Mouse (Mus musculus) kidney, adult 8-10 months (tissue): ENCODE measurements at regions not wholly inside any gene's neighbourhood (a gene's known extent, or its start where the extent isn't known, plus 50 kb on each side); places are given as distances from the start of the nearest gene placed in this dataset.
"Not testable (repeated sequence)": the region's sequence is repeated elsewhere in the genome, so short reads cannot be mapped to it uniquely, and the experiment has no call there.

Experiments
- DNase-seq, 2 experiments: peaks; one replicate each; pipeline ENCODE4 v3.0.0; 2022

DNA sequence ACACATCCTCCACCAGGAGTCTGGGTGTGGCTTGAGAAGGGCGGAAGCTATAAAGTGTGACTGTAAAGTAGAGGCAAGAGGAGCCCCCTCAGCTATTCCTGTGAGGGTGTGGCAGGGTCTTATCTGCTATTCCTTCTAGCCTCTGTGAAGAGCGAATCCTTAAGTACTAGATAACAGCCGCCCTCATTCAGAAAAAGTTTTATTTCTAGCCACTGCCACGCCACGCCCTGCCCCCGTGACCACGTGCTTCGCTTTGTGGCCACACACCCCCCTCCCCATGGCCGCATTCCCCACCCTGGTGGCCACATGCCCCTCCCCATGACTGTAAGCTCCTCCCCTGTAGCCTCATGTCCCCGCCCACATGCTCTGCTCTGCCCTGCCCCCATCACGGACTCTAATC is 218.9 kb upstream of the A430005L14Rik start:
- no peak for DNase-seq

DNA sequence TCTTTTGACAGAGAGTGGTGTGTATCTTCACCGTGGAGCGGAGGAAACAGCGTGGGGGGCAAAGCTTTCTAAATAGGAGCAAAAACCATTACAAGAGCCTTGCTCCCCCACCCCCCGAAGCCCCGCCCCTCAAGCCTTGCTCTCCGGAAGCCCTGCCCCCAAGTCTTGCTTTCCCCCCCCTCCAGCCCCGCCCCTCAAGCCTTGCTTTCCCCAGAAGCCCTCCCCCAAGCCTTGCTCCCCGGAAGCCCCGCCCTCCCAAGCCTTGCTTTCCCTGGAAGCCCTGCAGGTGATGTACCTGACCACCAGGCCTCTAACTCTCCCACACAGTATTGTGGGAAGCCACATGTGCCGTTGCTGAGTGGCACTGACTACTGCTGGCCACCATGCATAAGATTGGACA is 214.8 kb upstream of the A430005L14Rik start:
- DNase-seq, result no peak

DNA sequence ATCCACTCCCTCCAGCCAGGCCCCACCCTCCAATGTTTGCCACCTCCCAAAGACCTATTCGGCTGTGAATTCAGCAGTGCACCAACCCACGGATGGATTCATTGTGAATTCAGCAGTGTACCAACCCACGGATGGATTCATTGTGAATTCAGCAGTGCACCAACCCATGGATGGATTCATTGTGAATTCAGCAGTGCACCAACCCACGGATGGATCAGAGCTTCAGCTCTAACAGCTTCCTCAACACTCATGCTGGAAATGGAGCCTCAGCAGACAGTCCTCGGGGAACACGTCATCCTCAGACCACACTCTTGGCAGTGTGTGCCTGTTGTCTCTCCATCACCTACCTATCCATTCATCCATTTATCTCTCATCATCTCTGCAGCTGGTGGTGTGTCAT is 204.2 kb upstream of the A430005L14Rik start:
- no peak for DNase-seq

DNA sequence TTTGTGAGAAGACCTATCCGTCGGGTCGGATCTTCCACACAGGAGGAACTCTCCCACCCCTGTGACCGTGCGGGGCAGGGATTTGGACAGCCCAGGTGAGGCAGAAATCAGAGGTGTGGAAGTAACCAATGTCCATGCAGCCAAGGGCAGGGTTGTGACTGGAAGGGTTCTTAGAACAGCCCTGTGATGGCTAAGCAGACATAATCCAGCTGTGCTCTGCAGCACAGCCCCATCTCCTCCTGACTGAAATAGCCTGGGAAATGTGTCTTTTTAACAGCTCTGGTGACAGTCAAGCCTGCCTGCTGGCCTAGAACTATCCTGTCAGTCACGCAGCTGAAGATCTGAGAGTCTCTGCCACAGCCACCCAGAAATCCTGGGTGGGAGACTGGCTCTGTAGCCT is 198.7 kb upstream of the A430005L14Rik start:
- no peak for DNase-seq

DNA sequence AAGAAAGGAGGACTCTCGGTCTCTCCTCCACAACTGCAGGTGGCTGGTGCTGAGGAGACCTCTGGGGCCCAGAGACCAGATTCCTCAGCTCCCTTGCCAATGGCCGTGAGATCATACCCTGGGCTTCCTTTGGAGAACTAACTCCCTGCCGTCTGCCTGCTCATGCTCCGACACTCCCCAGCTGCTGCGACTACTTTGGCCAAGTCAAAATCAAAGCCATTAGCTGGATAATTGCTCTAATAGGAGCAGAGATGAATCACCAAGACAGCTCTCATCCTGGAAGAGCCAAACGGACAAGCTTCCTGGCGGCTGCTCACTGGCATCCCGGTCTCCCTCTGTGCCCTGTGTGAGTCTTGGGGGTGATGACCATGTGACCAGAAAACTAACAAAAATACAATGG is 198.3 kb upstream of the A430005L14Rik start:
- DNase-seq, result no peak

DNA sequence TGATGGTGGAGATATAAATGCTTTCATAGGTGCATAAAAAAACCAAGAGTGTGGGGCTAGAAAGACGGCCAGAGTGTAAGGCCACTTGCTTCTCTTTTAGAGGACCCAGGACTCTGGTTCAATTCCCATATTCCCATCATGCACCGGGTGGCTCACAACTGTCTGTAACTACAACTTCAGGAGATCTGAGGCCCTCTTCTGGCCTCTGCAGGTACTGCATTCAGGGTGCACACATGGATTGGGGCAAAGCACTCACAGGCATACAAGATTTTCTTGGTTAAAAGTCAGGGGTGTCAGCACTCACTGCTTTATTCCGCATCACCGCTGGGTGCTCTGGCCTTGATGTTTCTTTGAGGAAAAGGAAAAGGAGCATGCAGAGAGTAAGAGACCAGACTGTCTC is 196.1 kb upstream of the A430005L14Rik start:
- DNase-seq, result no peak

DNA sequence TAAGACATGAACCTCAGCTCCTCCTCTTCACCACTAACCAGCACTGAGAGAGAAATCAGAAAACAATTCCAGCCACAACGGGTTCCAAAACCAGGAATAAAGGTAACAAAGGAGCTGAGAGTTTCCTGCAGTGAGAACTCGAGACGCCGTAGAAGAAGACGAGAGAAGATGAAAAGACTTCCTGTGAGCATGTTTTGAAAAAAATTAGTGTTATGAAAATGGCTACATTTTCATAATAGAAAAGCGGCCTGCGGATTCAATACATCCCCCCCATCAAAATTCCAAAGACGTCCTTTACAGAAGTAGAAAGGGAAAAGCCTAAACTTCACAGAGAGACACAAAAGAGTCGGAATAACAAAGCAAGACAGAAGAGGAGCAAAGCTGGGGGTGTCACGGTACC is 193.6 kb upstream of the A430005L14Rik start:
- no peak for DNase-seq

DNA sequence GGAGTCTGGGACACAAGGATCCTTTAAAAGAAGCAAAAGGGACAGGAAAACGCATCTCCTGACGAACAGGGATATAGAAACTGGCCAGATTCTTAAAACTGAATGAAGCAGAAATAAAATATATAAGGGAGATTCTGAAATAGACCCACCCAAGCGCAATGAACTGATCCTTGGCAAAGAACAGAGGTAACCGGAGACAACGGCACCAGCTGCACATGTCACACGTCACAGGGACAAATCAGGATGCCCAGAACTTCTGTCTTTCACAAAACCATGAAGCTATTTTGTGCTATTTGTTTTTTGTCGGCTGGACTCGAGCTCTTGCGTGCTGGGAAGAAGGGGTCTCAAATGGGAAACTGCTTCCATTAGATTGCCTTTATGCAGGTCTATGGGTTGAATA is 189.3 kb upstream of the A430005L14Rik start:
- DNase-seq, result no peak

DNA sequence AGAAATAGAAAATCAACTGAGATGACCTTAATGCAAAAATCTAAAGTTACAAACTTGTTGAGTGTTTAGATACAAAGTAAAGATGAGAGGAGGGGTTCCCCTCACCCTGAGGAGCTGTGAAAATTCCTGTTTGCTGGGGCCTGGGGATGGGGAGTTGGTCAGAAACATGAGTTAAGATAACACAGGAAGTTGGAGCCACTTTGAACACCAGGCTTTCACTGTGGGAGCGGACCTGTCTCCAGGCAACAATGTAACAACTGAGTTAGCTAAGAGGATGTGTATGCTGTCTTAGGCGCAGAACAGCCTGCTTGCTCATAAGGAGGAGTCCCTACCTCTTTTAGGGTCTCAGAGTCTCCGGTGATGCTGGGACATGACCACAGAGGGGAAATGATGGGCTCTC is 188.7 kb upstream of the A430005L14Rik start:
- DNase-seq, result no peak

DNA sequence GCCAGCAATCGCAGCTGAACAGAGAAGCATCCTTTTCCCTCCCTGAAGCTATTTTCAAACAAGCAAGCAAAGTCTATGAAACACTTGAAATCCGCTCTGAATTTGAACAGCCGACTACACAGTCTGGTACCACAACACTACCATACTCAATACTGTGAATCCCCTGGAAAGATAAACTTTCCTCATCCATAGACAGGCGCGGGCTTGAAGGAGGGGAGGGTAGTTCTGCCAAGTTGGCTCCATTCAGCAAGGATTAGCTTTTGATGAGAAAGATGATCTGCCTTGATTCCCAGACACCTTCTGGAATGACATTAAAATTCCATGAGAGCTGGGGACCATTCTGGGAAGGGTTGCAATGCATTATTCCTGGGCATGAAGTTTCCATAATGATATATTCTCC is 186.4 kb upstream of the A430005L14Rik start:
- DNase-seq, result no peak

DNA sequence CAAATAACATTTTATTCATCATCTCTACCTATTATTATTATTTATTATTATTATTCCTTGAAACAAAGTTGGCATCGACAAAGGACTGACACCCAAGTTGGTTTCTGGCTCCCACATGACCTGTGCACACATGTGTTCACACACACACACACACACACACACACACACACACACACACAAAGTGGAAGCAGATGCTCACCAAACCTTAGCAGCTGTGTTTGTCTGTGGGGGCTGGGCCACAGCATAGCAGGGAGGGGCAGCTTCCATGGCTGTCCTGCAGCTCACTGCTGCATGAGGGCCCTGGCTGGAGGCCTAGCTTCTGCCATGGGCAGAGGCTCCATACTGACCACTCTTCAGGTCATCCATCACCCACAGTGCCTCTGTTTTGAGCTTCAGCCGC is 176.5 kb upstream of the A430005L14Rik start:
- DNase-seq, result no peak

DNA sequence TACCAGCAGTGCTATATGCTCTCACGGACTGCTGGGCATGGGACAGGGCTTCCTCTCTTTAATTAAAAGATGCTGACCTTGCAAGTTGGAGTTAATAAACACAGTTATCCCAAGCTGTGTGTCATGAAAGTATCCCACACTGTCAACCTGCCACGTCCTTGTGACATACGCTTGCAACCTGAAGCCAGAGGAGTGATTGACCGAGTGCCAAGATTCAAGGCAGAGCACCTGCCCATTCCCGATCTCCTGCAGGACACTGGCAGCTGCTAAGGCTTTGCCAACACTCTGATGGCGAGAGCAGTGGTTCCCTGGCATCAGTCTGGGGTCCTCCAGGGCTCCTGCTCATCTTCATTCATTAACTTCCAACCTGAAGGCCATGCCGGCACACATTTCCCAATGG is 175.8 kb upstream of the A430005L14Rik start:
- DNase-seq, result no peak

DNA sequence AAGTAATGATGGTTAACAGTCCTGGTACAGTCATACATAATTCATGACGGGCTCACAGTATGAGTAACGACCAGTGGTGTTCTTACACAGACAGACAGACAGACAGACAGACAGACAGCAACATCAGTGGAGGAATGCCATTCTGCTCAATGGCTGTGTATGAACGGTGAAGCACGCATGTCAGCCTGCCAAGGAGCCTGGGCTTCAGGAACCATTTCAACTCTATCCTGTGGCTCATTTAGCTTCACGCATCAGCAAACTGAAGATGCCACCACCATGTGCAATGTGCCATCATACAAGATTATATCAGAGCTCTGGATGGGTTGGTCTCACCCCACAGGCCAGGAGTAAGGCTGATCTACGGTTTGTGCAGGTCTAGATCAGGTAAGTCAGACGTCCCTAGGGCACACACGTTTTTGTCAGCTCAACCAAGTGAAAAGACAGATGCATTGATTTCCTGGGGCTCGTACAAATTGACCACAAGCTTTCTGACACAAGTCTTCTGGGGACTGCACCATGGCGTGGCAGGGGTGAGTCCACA is 175.0 kb upstream of the A430005L14Rik start:
- DNase-seq, result no peak

DNA sequence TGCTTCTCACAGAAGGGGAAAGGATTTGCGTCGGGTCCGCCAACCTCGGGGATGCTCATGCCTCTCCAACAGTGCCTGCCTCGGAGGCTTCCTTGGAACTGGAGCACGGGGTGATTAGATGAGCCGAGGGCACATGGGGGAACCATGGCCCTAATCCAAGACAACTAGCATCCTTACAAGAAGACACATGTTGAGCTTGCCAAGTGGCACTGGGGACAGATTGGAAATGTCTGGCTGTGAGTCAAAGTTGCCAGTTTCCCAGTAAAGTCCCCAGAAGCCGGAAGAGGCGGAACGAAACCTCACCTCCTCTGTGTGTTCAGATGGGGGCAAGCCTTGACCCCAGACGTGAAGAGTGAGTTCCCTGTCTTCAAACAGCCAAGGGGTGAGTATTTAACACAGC is 172.6 kb upstream of the A430005L14Rik start:
- no peak for DNase-seq

DNA sequence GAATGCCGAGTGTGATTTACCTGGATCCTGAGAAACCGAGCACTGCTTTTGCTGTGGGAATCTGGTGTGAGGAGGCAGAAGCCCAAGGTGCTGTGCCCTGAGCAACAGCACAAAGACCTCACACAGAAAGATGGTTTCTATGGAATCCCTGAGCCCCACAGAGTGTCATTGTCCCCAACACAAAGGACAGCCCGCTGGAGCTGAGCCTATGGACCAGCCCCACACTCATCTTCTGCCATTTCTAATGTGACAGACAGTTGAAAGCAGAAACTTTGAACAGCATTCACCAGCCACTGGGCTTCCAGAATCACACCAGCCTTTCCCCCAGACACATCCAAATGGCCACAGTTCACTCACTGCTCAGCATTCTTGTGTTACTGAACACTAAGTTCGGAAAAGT is 171.5 kb upstream of the A430005L14Rik start:
- DNase-seq, result no peak

DNA sequence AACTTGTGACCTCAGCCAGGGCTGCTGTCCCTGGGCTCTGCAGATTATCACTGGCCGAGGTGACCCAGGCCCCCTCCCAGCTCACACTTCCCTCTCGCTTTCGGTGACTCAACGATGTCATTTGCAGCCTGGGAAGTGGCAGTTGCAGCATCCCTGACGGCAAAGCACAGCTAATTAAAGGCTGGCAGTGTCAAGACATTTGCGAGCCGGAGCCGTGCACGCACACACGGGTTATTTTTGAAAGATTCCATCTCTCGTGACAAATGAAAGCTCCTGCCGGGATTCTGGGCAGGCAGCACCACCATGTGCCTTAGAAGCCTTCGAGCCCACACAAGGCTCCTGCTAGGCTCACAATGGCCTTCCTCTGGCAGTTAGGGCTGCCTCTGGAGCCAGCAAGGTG is 164.7 kb upstream of the A430005L14Rik start:
- no peak for DNase-seq

DNA sequence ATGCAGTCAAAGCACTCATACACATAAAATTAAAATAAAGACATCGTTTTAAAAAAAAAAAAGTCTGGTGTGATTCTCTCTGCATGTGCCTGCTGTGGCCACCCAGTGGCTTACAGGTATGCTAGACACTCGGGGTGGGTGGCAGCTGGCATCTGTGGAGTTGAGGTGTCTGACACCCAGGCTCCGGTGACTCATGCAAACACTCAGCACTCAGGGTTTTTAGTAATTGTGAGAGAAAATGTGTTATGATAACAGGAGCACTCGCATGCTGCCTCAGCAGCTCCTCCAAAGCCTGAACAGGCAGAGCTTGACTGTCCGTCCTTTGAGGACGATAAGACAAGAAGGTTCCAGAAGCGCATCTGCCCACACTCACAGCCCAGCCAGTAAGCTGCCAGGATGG is 159.0 kb upstream of the A430005L14Rik start:
- no peak for DNase-seq

DNA sequence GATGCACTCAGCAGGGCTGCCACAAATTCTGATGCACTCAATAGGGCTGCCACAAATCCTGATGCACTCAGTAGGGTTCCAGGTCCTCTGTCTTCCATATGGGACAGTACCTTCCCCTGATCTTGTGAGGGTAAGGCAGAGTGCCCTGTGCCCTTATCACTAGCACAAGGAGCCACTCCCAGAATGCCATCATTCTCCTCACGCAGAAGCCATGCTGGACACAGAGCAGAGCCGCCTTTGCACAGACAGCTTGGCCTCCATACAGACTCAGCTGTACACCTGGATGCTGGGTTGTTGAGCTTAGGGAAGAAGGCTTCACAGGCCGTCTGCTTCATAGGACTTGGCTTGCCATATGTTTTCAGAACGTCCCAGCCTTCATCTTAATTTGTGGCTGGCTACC is 151.3 kb upstream of the A430005L14Rik start:
- no peak for DNase-seq

DNA sequence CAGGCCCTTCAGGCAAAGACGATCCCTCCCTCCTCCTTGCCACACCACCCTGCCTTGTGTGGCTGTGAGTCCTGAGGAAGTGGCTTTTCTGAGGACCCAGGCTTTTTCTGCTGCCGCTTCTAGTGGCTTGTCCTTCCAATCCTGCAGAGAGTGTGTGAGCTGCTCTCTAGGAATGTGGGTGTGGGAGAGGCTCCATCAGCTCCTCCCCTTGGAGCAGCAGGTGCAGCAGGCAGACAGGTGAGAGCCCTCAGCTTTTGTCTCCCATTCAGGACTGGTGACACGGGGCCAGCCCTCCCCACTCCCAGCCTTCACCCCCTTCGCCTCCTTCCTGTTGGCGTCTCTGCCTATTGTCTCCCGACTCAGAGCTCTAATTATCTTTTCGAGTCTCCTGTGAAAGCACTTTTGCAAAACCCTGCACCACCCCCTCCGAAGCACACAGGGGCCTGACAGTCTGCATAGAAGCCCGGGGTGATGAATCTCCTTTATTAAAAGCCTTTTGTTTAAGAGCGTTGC is 150.8 kb upstream of the A430005L14Rik start:
- no peak for DNase-seq

DNA sequence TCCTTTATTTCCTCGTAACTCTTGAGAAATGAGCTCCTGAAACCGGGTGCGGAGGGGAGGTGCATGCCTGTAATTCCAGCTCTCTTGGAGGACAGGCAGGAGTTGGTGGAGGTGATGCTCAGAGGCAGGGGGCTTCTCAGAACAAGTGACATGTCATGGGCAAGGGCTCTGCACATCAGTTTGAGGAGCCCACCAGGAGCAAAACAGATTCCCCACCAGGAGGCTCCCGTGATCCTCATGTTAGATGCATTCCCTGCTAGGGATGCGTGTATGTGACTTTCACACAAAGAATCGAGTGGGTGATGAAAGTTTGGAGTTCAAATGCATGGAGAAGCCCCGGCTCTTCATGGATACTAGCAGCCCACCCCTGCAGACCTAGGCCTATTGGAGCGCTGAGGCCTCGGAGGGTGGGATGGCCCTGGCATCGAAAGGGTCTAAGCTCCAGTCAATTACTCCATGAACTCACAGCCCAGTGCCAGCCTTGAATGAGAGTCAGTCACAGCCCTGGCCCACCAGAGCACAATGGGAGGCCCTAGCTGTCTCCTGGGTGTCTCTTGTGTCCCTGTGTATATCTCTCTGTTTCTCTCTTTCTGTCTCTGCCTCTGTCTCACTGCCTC is 150.1 kb upstream of the A430005L14Rik start:
- DNase-seq, result no peak

DNA sequence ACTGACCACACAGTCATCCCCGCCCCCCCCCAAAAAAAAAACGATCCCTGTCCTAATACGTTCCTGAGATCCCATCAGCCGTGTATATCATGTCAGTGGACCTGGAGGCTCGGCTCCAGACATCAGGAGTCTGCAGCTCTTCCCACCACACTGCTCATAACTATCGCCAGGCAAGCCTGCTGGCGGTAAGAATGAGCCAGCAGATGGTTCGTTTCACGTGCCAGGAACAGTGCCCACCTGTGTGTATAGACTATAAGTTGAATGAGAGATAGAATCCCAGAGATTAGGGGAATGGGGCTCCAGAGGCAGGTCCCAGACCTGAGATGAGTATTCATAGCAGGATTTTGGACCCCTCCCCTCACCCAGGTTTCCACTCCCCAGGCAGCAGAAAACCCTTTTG is 144.2 kb upstream of the A430005L14Rik start:
- DNase-seq, result no peak

DNA sequence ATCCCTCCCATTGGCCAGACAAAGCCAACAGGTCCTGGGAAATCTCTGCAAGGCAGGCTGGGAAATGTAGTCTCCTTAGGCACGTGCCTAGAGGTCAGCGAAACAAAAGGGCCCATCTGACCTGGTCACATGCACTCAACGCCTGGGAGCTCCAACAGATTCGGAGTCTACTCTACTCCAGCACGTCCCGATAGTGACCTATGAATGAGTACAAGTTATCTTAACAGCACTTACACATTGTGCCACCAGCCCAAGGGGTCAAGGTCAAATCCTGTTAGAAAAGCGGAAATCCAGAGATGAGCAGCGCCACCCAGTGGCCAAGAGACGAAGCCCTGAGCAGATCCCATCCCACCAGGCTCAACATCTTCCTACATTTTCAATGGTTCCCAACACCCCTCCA is 129.1 kb upstream of the A430005L14Rik start:
- DNase-seq, result no peak

DNA sequence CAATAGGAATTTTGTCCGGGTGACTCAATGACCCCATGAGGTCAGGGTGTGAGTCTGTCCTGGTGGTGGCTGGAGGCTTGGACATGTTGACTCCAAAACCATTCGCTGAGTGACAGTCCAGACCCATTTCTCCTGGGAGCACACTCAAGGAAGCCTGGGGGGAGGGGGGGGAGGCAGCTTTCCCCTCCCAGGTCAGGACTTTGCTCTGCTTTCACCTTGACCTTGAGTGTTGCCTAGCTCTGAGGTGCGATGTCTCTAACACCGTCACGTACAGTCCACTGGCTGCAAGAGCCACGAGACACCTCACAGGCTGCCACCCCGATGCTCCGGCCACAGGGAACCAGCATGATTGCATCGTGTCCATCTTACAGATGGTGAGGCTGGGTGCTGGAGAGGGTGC is 127.3 kb upstream of the A430005L14Rik start:
- no peak for DNase-seq

DNA sequence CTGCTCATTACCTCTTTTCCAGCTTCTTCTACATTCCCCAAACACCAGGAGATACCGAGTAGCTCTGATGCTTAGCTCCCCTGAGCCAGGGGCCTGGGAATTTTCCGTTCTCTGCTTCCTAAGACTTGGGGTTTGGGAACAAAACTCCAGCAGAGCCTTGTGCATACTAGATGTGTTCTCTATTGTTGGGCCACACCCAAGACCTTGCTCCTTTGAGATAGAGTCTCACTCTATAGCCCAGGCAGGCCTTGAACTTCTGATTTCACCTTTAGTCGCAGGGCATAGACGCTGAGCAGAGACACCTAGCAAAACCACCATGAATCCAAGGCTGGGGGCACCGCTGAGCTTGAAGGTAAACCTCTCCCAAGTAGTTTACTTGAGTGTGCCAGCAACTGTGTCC is 126.5 kb upstream of the A430005L14Rik start:
- no peak for DNase-seq

DNA sequence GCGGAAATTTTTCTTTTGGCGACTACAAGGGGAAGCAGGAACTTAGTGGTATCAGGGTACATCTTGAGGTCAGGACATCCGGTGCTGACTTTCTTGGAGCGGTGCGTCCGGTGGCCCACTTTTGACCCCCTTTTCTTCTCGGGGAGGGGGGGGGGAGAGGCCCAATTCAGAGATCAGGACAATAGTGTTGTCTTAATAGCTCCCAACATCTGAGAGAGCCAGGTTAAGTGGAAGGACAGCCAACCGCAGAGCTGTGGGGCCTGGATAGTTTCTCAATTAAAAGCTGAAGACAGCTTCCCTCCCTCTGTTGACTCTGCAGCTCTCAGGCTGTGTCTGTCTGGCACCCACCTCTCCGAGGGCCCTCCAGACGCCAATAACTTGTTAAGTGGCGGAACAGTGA is 125.8 kb upstream of the A430005L14Rik start:
- DNase-seq, result not testable (repeated sequence)
